Mouse (Mus musculus): ENCODE data around the gene C8a. TPM values are rescaled to one million over a fixed set of nuclear protein-coding genes. Genes with fewer than 3 reads are reported as not detected.

The C8a gene
- polyA plus RNA-seq, 1 experiment, result not detected

DNA sequence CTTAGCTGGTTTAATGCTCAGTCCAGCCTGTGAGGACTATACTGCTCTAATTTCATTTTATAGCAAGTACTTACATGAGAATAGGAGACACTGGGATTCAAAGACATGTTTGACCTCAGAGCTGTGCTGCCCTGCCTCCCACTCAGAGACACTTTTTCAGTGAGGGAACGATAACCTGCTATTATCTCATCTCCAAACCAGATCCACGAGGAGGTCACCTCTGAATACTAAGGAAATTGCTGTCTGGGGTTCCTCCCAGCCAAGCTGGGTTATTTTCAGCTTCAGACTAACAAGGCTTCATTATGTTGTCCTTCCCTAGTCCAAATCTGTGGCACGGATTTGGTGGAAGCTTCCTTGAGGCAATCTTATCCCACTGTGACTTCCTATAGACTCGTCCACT is 56.3 kb downstream of the C8a start:
- H3K4me2 ChIP-seq (ENCODE audit: low read depth), result no peak overlapping the region
- no peak overlapping the region for H3K4me3 ChIP-seq
- no peaks in the 10 kb centered on the region for H3K27me3 ChIP-seq (ENCODE audit: control insufficient read depth, insufficient read depth, insufficient read length)
- H3K36me3 ChIP-seq (ENCODE audit: control insufficient read depth, insufficient read depth), result no peaks in the 10 kb centered on the region
- H3ac ChIP-seq (ENCODE audit: control insufficient read depth, insufficient read length), result no peak overlapping the region
- H3K79me2 ChIP-seq (ENCODE audit: control insufficient read depth, insufficient read depth), result no peaks in the 10 kb centered on the region
- TF ChIP-seq REST (IDR thresholded peaks at IDR 0.05; ENCODE audit: insufficient read depth, insufficient read length) (no peak), TCF12 (IDR thresholded peaks at IDR 0.05; ENCODE audit: insufficient read depth, poor library complexity, severe bottlenecking) (no peak), POLR2A (IDR thresholded peaks at IDR 0.05; ENCODE audit: insufficient read length, low read depth) (no peak), MYOD1 (IDR thresholded peaks at IDR 0.05; ENCODE audit: control insufficient read depth in 1 of 3, insufficient read length in 2 of 3, low read depth in 2 of 3) (no peak), USF1 (IDR thresholded peaks at IDR 0.05; ENCODE audit: low read depth) (no peak), E2F4 (IDR thresholded peaks at IDR 0.05; ENCODE audit: insufficient read depth) (no peak), POLR2AphosphoS2 (IDR thresholded peaks at IDR 0.05; ENCODE audit: insufficient read length, low read depth) (no peak), SRF (IDR thresholded peaks at IDR 0.05; ENCODE audit: control insufficient read depth, insufficient read length, low read depth) (no peak), CEBPB (IDR thresholded peaks at IDR 0.05; ENCODE audit: insufficient read depth, poor library complexity, severe bottlenecking) (no peak), MAX (IDR thresholded peaks at IDR 0.05; ENCODE audit: low read depth) (no peak), MYOG (IDR thresholded peaks at IDR 0.05; ENCODE audit: control insufficient read depth in 1 of 3, insufficient read depth in 1 of 3, insufficient read length in 2 of 3, low read depth in 2 of 3) (no peak), TCF3 (IDR thresholded peaks at IDR 0.05; ENCODE audit: insufficient read length, low read depth) (no peak)

DNA sequence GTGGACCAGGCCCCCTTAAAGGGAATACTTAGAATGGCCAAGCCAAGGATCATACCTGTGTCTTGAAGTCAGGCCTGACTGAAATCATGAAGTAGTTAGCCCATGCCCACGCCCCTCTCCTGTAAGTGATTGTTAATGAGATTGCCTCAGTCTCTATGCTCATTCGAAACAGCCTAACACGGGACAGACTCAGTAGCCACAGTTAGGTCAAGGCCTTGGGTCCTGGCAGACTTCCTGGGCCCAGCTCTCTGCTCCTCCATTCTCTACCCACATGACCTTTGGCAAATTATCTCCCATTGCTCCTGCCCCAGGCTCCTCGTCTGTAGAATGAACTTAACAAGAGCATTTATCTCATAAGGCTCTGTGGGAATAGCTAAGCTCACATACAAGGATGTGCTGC is 57.2 kb downstream of the C8a start:
- Histone ChIP-seq H3K27me3 (ENCODE audit: control insufficient read depth, insufficient read depth, insufficient read length) (no peaks in the 10 kb centered on the region), H3K4me3 (no peak overlapping the region), H3K79me2 (ENCODE audit: control insufficient read depth, insufficient read depth) (no peaks in the 10 kb centered on the region), H3K36me3 (ENCODE audit: control insufficient read depth, insufficient read depth) (no peaks in the 10 kb centered on the region), H3ac (ENCODE audit: control insufficient read depth, insufficient read length) (no peak overlapping the region), H3K4me2 (ENCODE audit: low read depth) (no peak overlapping the region)
- TF ChIP-seq TCF3 (IDR thresholded peaks at IDR 0.05; ENCODE audit: insufficient read length, low read depth), result no peak
- TF ChIP-seq USF1 (IDR thresholded peaks at IDR 0.05; ENCODE audit: low read depth), result no peak
- no peak for TF ChIP-seq MYOG (IDR thresholded peaks at IDR 0.05; ENCODE audit: control insufficient read depth in 1 of 3, insufficient read depth in 1 of 3, insufficient read length in 2 of 3, low read depth in 2 of 3)
- TF ChIP-seq MAX (IDR thresholded peaks at IDR 0.05; ENCODE audit: low read depth), result no peak
- no peak for TF ChIP-seq POLR2AphosphoS2 (IDR thresholded peaks at IDR 0.05; ENCODE audit: insufficient read length, low read depth)
- no peak for TF ChIP-seq MYOD1 (IDR thresholded peaks at IDR 0.05; ENCODE audit: control insufficient read depth in 1 of 3, insufficient read length in 2 of 3, low read depth in 2 of 3)
- no peak for TF ChIP-seq SRF (IDR thresholded peaks at IDR 0.05; ENCODE audit: control insufficient read depth, insufficient read length, low read depth)
- no peak for TF ChIP-seq REST (IDR thresholded peaks at IDR 0.05; ENCODE audit: insufficient read depth, insufficient read length)
- no peak for TF ChIP-seq POLR2A (IDR thresholded peaks at IDR 0.05; ENCODE audit: insufficient read length, low read depth)
- no peak for TF ChIP-seq E2F4 (IDR thresholded peaks at IDR 0.05; ENCODE audit: insufficient read depth)
- TF ChIP-seq TCF12 (IDR thresholded peaks at IDR 0.05; ENCODE audit: insufficient read depth, poor library complexity, severe bottlenecking), result no peak
- no peak for TF ChIP-seq CEBPB (IDR thresholded peaks at IDR 0.05; ENCODE audit: insufficient read depth, poor library complexity, severe bottlenecking)

GRCm38 (mm10) chr4:104817509-104817908 is 58.7 kb downstream of the C8a start:
- H3K79me2 ChIP-seq (ENCODE audit: control insufficient read depth, insufficient read depth), result no peaks in the 10 kb centered on the region
- no peak overlapping the region for H3K4me2 ChIP-seq (ENCODE audit: low read depth)
- no peak overlapping the region for H3ac ChIP-seq (ENCODE audit: control insufficient read depth, insufficient read length)
- H3K4me3 ChIP-seq, result no peak overlapping the region
- no peaks in the 10 kb centered on the region for H3K27me3 ChIP-seq (ENCODE audit: control insufficient read depth, insufficient read depth, insufficient read length)
- no peak for TF ChIP-seq MYOD1 (IDR thresholded peaks at IDR 0.05; ENCODE audit: control insufficient read depth in 1 of 3, insufficient read length in 2 of 3, low read depth in 2 of 3)
- TF ChIP-seq TCF3 (IDR thresholded peaks at IDR 0.05; ENCODE audit: insufficient read length, low read depth), result no peak
- no peak for TF ChIP-seq MAX (IDR thresholded peaks at IDR 0.05; ENCODE audit: low read depth)
- TF ChIP-seq E2F4 (IDR thresholded peaks at IDR 0.05; ENCODE audit: insufficient read depth), result no peak
- TF ChIP-seq REST (IDR thresholded peaks at IDR 0.05; ENCODE audit: insufficient read depth, insufficient read length), result no peak
- TF ChIP-seq MYOG (IDR thresholded peaks at IDR 0.05; ENCODE audit: control insufficient read depth in 1 of 3, insufficient read depth in 1 of 3, insufficient read length in 2 of 3, low read depth in 2 of 3), result no peak
- no peak for TF ChIP-seq POLR2A (IDR thresholded peaks at IDR 0.05; ENCODE audit: insufficient read length, low read depth)
- no peak for TF ChIP-seq SRF (IDR thresholded peaks at IDR 0.05; ENCODE audit: control insufficient read depth, insufficient read length, low read depth)
- H3K36me3 ChIP-seq (ENCODE audit: control insufficient read depth, insufficient read depth), result no peaks in the 10 kb centered on the region

GRCm38 (mm10) chr4:104816519-104817232 is 59.5 kb downstream of the C8a start:
- Histone ChIP-seq H3K36me3 (ENCODE audit: control insufficient read depth, insufficient read depth) (no peaks in the 10 kb centered on the region), H3ac (ENCODE audit: control insufficient read depth, insufficient read length) (no peak overlapping the region), H3K79me2 (ENCODE audit: control insufficient read depth, insufficient read depth) (no peaks in the 10 kb centered on the region), H3K4me3 (no peak overlapping the region), H3K27me3 (ENCODE audit: control insufficient read depth, insufficient read depth, insufficient read length) (no peaks in the 10 kb centered on the region), H3K4me2 (ENCODE audit: low read depth) (no peak overlapping the region)
- TF ChIP-seq POLR2AphosphoS2 (IDR thresholded peaks at IDR 0.05; ENCODE audit: insufficient read length, low read depth), result no peak
- TF ChIP-seq MYOG (IDR thresholded peaks at IDR 0.05; ENCODE audit: control insufficient read depth in 1 of 3, insufficient read depth in 1 of 3, insufficient read length in 2 of 3, low read depth in 2 of 3), result no peak
- no peak for TF ChIP-seq E2F4 (IDR thresholded peaks at IDR 0.05; ENCODE audit: insufficient read depth)
- no peak for TF ChIP-seq USF1 (IDR thresholded peaks at IDR 0.05; ENCODE audit: low read depth)
- no peak for TF ChIP-seq SRF (IDR thresholded peaks at IDR 0.05; ENCODE audit: control insufficient read depth, insufficient read length, low read depth)
- TF ChIP-seq REST (IDR thresholded peaks at IDR 0.05; ENCODE audit: insufficient read depth, insufficient read length), result no peak
- TF ChIP-seq MAX (IDR thresholded peaks at IDR 0.05; ENCODE audit: low read depth), result no peak
- no peak for TF ChIP-seq POLR2A (IDR thresholded peaks at IDR 0.05; ENCODE audit: insufficient read length, low read depth)
- no peak for TF ChIP-seq MYOD1 (IDR thresholded peaks at IDR 0.05; ENCODE audit: control insufficient read depth in 1 of 3, insufficient read length in 2 of 3, low read depth in 2 of 3)
- no peak for TF ChIP-seq CEBPB (IDR thresholded peaks at IDR 0.05; ENCODE audit: insufficient read depth, poor library complexity, severe bottlenecking)
- TF ChIP-seq TCF12 (IDR thresholded peaks at IDR 0.05; ENCODE audit: insufficient read depth, poor library complexity, severe bottlenecking), result no peak
- no peak for TF ChIP-seq TCF3 (IDR thresholded peaks at IDR 0.05; ENCODE audit: insufficient read length, low read depth)

Measured in myocyte (in vitro differentiated cells).